Mouse (Mus musculus): ENCODE results near the gene Vmn1r207-ps.
A peak's percentile ranks its signal among the peaks of the same experiment; 100 is the strongest.
"Not testable (repeated sequence)": the region's sequence is repeated elsewhere in the genome, so short reads cannot be mapped to it uniquely, and the experiment has no call there.

Gene Vmn1r207-ps

GRCm38 (mm10) chr13:22729529-22729928, at the start of gene Vmn1r207-ps:
TSS of gene Vmn1r207-ps (minus strand) at chr13:22729629.
- not testable (repeated sequence) for DNase-seq (ENCODE audit: low spot score)

DNA sequence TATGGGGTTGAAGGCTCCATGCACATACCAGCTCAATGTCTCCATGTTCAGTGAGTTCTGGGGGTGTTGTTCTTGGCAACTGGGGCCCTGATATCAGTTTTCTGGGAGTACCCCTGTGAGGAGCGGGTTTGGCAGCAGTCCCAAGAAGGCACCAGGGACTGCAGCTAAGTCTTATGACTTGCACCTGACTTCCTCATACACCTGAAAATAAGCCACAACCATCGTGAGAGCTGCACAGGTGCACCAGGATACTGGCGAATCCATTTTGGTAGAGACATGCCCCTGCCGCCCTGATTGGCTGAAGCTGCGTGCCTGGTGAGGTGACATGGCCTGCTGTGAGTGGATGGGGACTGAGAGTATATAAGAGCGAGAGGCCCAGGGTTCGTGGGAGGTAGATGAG, 47.9 kb upstream of the Vmn1r207-ps start, which contains the start of gene Vmn1r208:
Vmn1r208 (minus strand) TSS at position 101 of the 400 bp plus-strand sequence.
- DNase-seq (ENCODE audit: low spot score): not testable (repeated sequence)

DNA sequence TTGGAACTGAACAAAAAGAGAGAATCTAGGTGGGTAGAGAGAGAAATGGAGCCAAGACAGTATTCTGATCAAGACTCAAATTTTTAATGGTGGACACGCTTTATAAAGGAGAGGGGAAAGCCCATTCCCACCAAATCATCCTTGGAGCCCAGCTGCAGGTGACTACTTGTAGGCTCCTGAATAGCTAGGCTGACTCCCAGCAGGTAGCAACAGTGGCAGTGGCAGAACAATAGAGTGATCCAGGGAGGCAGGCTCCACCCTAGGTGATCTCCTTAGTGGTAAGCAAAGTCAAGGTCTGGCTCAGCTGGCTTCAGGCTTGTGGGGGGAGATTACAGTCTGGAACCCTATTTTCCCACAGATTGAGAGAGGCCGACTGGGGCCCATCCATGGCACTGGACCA, 42.2 kb upstream of the Vmn1r207-ps start:
- not testable (repeated sequence) for DNase-seq (ENCODE audit: low spot score)

DNA sequence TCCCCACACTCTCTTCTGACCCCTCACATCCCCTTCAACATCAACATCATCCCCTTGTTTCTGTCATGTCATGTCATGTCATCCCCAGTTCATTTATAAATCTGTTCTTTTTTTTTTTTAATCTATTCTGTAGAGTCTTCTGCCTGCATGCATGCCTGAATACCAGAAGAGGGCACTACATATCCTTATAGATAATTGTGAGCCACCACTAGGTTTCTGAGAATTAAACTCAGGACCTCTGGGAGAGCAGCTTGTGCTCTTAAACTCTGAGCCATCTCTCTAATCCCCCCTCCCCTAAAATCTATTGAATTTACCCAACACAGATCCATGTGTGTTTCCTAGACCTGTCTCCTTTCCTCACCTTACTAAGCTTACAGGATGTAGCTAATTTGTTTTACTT, 18.1 kb upstream of the Vmn1r207-ps start:
- peak; percentile 27 for DNase-seq (ENCODE audit: low spot score)

DNA sequence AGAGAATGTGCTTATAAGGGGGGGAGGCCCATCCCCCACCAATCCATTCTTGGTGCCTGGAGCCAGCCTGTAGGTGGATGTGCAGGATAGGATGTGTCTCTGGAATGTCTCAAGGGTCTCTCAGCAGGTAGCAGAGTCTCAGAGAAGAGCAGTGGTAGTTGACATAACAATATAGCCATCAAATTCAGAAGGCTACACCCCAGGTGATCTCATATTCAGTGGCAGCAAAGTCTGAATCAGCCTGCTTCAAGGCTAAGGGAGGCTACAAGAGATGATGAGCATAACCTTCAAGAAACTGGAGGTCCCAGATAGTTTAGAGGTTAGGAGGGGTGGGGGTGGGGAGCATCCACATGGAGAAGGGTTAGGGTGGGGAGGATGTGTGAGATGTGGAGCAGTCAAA, 22.5 kb downstream of the Vmn1r207-ps start:
- not testable (repeated sequence) for DNase-seq (ENCODE audit: low spot score)

GRCm38 (mm10) chr13:22702951-22703350, 26.5 kb downstream of the Vmn1r207-ps start:
- DNase-seq (ENCODE audit: low spot score): not testable (repeated sequence)

All from retina, embryonic 14.5 days (tissue).